Mouse (Mus musculus) olfactory bulb, adult 2 months (tissue): ENCODE measurements at regions not wholly inside any gene's neighbourhood (a gene's known extent, or its start where the extent isn't known, plus 50 kb on each side); places are given as distances from the start of the nearest gene placed in this dataset.

ENCODE experiments used
- CTCF ChIP-seq: fragments of 200-500 bp; IDR thresholded peaks from 2 replicates; pipeline ENCODE4 v1.5.1; 2012; ENCODE audit warnings: low read depth, mild to moderate bottlenecking, low read length, moderate library complexity; ENCODE audit not compliant: insufficient read depth
- POLR2A ChIP-seq: fragments of 200-500 bp; IDR thresholded peaks from 2 replicates; pipeline ENCODE4 v1.6.1; 2012; ENCODE audit warnings: mild to moderate bottlenecking, low read depth, low read length, moderate library complexity; ENCODE audit not compliant: insufficient read depth

DNA sequence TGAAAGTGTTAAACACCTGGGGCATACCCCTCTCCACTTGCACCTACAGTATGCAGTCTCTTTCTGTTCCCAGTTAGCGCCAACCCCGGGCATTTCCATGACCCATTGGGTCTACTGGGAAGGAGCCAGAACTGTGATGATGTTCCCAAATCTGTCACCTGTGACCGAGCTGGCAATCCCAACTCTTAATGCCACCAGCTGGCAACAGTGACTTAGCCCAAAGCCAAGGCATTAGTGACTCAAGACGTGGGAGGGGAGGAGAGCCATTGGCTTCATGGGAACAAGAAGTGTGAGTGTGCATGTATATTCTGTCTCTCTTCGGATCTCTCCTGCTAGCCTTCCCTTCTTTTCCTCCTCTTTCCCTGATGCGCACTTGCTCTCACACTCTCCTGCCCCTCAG lies 178.9 kb upstream of the Cadm1 start:
- TF ChIP-seq POLR2A: no peak
- no peak for TF ChIP-seq CTCF
